Comparison of ENCODE assay signal across 8 mouse cellular contexts in genomic region chr9:110732623-110733022, GRCm38 (mm10). TPM values are rescaled to one million over a fixed set of nuclear protein-coding genes. Genes with fewer than 3 reads are reported as not detected.
DNase-seq lines count a peak whose midpoint lies in the region; ATAC-seq and TF ChIP-seq lines count a peak whose summit lies in the region.

No protein-coding gene starts in this region.

- H3K27me3 ChIP-seq in Patski, result no peaks in the 10 kb centered on the region
- H3K27me3 ChIP-seq in embryonic facial prominence, embryonic 12.5 days, result peaks cover 3% of the 10 kb centered on the region; the same call in 1 of the 2 replicates
- no peaks in the 10 kb centered on the region; the same call in 1 of the 2 replicates for H3K27me3 ChIP-seq in heart, embryonic 12.5 days (replicated peaks)
- H3K27me3 ChIP-seq in kidney, embryonic 15.5 days, result peaks cover 30% of the 10 kb centered on the region
- peaks cover 8% of the 10 kb centered on the region; the same call in 1 of the 2 replicates for H3K27me3 ChIP-seq in lung, embryonic 16.5 days (ENCODE audit: control insufficient read depth, insufficient read depth, low read depth, low read length)

- POLR2A ChIA-PET in Patski (lab: Charles Lee), result no interaction called here

- peak; percentile 91 for ATAC-seq in Patski
- ATAC-seq in embryonic facial prominence, embryonic 12.5 days (ENCODE audit: insufficient number of reproducible peaks, insufficient read depth, low FRiP score, low TSS enrichment), result peak; percentile 91
- peak; percentile 87 for ATAC-seq in heart, embryonic 12.5 days (ENCODE audit: insufficient number of reproducible peaks, low FRiP score)
- peak; percentile 94 for ATAC-seq in kidney, embryonic 15.5 days (replicated peaks; ENCODE audit: low FRiP score)
- ATAC-seq in lung, embryonic 16.5 days (ENCODE audit: low read depth), result peak; percentile 95

- peak overlapping the region; percentile 29 for H3K4me3 ChIP-seq in embryonic facial prominence, embryonic 12.5 days
- H3K4me3 ChIP-seq in heart, embryonic 12.5 days, result peak overlapping the region; percentile 49
- H3K4me3 ChIP-seq in kidney, embryonic 15.5 days (replicated peaks), result peak overlapping the region; percentile 40
- peak overlapping the region; percentile 46 for H3K4me3 ChIP-seq in lung, embryonic 16.5 days (ENCODE audit: low read length)
- peak overlapping the region; percentile 28 for H3K4me3 ChIP-seq in olfactory bulb, adult 2 months (ENCODE audit: insufficient read depth, low read depth, low read length)

- peak overlapping the region; percentile 69 for H3K27ac ChIP-seq in embryonic facial prominence, embryonic 12.5 days
- peak overlapping the region; percentile 52; the same call in 1 of the 2 replicates for H3K27ac ChIP-seq in heart, embryonic 12.5 days (ENCODE audit: poor library complexity, severe bottlenecking)
- peak overlapping the region; percentile 89 for H3K27ac ChIP-seq in kidney, embryonic 15.5 days
- H3K27ac ChIP-seq in lung, embryonic 16.5 days (ENCODE audit: low read length), result peak overlapping the region; percentile 68; the same call in 1 of the 2 replicates
- no peak overlapping the region for H3K27ac ChIP-seq in olfactory bulb, adult 2 months (ENCODE audit: insufficient read depth, low read depth, low read length)

- CTCF ChIA-PET in Patski (lab: Charles Lee), result interaction anchor here (0.8 to 4.9 kb wide), 2 partner anchors 12 to 48 kb away, joined by 3 to 24 read pairs; no protein-coding TSS in a partner anchor

- H3K9me3 ChIP-seq in embryonic facial prominence, embryonic 12.5 days, result no peaks in the 10 kb centered on the region
- H3K9me3 ChIP-seq in heart, embryonic 12.5 days (replicated peaks), result no peaks in the 10 kb centered on the region
- H3K9me3 ChIP-seq in kidney, embryonic 15.5 days (replicated peaks), result no peaks in the 10 kb centered on the region
- no peaks in the 10 kb centered on the region for H3K9me3 ChIP-seq in lung, embryonic 16.5 days (ENCODE audit: control insufficient read depth, low read length)

- under 1% methylated on average over 26 of the region's 26 CpGs for WGBS in embryonic facial prominence, embryonic 12.5 days
- under 1% methylated on average over 26 of the region's 26 CpGs for WGBS in heart, embryonic 12.5 days
- WGBS in kidney, embryonic 15.5 days, result under 1% methylated on average over 26 of the region's 26 CpGs
- under 1% methylated on average over 26 of the region's 26 CpGs for WGBS in lung, embryonic 16.5 days
- WGBS in olfactory bulb, adult 2 months, result 1% methylated on average over 26 of the region's 26 CpGs

- peak overlapping the region; percentile 45; the same call in 1 of the 2 replicates for H3K9ac ChIP-seq in embryonic facial prominence, embryonic 12.5 days
- peak overlapping the region; percentile 67 for H3K9ac ChIP-seq in heart, embryonic 12.5 days
- H3K9ac ChIP-seq in kidney, embryonic 15.5 days, result peak overlapping the region; percentile 37; the same call in 1 of the 2 replicates
- H3K9ac ChIP-seq in lung, embryonic 16.5 days (ENCODE audit: low read length), result peak overlapping the region; percentile 9

- H3K4me1 ChIP-seq in embryonic facial prominence, embryonic 12.5 days, result peaks cover 64% of the 10 kb centered on the region
- H3K4me1 ChIP-seq in heart, embryonic 12.5 days (replicated peaks), result peaks cover 73% of the 10 kb centered on the region
- H3K4me1 ChIP-seq in kidney, embryonic 15.5 days, result peaks cover 73% of the 10 kb centered on the region
- H3K4me1 ChIP-seq in lung, embryonic 16.5 days (replicated peaks; ENCODE audit: control insufficient read depth, insufficient read depth, low read length), result peaks cover 40% of the 10 kb centered on the region
- peaks cover 12% of the 10 kb centered on the region for H3K4me1 ChIP-seq in olfactory bulb, adult 2 months (ENCODE audit: control insufficient read depth, insufficient read depth, low read length)

- DNase-seq in 3T3-L1 (ENCODE audit: low read depth, low spot score) (peak; percentile 84), Patski (ENCODE audit: low read depth, low spot score) (no peak)
- DNase-seq in urinary bladder, adult 18-20 months (ENCODE audit: low spot score in 2 of 2), result peak; percentile 57 to 73

- H3K4me2 ChIP-seq in embryonic facial prominence, embryonic 12.5 days (replicated peaks), result peak overlapping the region; percentile 69
- peak overlapping the region; percentile 74 for H3K4me2 ChIP-seq in heart, embryonic 12.5 days
- peak overlapping the region; percentile 70 for H3K4me2 ChIP-seq in kidney, embryonic 15.5 days
- H3K4me2 ChIP-seq in lung, embryonic 16.5 days (ENCODE audit: low read depth, low read length), result peak overlapping the region; percentile 78

- peaks cover 18% of the 10 kb centered on the region; the same call in 1 of the 2 replicates for H3K36me3 ChIP-seq in embryonic facial prominence, embryonic 12.5 days
- peaks cover 24% of the 10 kb centered on the region for H3K36me3 ChIP-seq in heart, embryonic 12.5 days
- H3K36me3 ChIP-seq in kidney, embryonic 15.5 days, result peaks cover 25% of the 10 kb centered on the region
- peaks cover 7% of the 10 kb centered on the region for H3K36me3 ChIP-seq in lung, embryonic 16.5 days (ENCODE audit: control insufficient read depth, insufficient read depth, low read length)

- no peak for TF ChIP-seq CTCF in Patski (IDR thresholded peaks at IDR 0.05)
- no peak for TF ChIP-seq CTCF in olfactory bulb, adult 2 months (IDR thresholded peaks at IDR 0.05; ENCODE audit: insufficient read depth, low read depth, low read length)

- TF ChIP-seq POLR2A in olfactory bulb, adult 2 months (IDR thresholded peaks at IDR 0.05; ENCODE audit: insufficient read depth, low read depth, low read length), result no peak

- in situ Hi-C loops in Patski (cut with MboI; ENCODE audit: low pct_unique_long_range_greater_than_20kb), result no loop called here

RNA-seq across cellular contexts. Expression of gene Myl3, which starts 9.0 kb away (rescaled TPM):
- 0.19 TPM for polyA plus RNA-seq in Patski (2021)
- polyA plus RNA-seq in embryonic facial prominence, embryonic 12.5 days (2016; fragmentation: Nextera tagmentation; extraction: Ambion mirVana), result 1.9 and 2.4 TPM in 2 replicates
- 3,437 and 3,612 TPM in 2 replicates for polyA plus RNA-seq in heart, embryonic 12.5 days (2016; fragmentation: Nextera tagmentation; extraction: Ambion mirVana)
- 1.8 and 3.9 TPM in 2 replicates for polyA plus RNA-seq in kidney, embryonic 15.5 days (2015; fragmentation: Nextera tagmentation; extraction: Ambion mirVana)
- polyA plus RNA-seq in lung, embryonic 16.5 days (2015; fragmentation: Nextera tagmentation; extraction: Ambion mirVana), result 10.6 and 13.9 TPM in 2 replicates
- polyA plus RNA-seq in olfactory bulb, adult 2 months (2012; ENCODE audit: insufficient read depth, insufficient read length, low replicate concordance, missing spikeins), result not detected in 2 replicates

RNA-seq across cellular contexts. Expression of gene Pth1r, which starts 14.3 kb away (rescaled TPM):
- polyA plus RNA-seq in Patski (2021), result 9.9 TPM
- polyA plus RNA-seq in embryonic facial prominence, embryonic 12.5 days (2016; fragmentation: Nextera tagmentation; extraction: Ambion mirVana), result 115 and 117 TPM in 2 replicates
- polyA plus RNA-seq in heart, embryonic 12.5 days (2016; fragmentation: Nextera tagmentation; extraction: Ambion mirVana), result 45.8 and 46.1 TPM in 2 replicates
- 67.1 and 70.1 TPM in 2 replicates for polyA plus RNA-seq in kidney, embryonic 15.5 days (2015; fragmentation: Nextera tagmentation; extraction: Ambion mirVana)
- 60.3 and 61.6 TPM in 2 replicates for polyA plus RNA-seq in lung, embryonic 16.5 days (2015; fragmentation: Nextera tagmentation; extraction: Ambion mirVana)
- not detected in 2 replicates for polyA plus RNA-seq in olfactory bulb, adult 2 months (2012; ENCODE audit: insufficient read depth, insufficient read length, low replicate concordance, missing spikeins)

Comparison
In these comparisons a context has a peak if more than half of its experiments do, and no peak if none do; other contexts are left out.
1. H3K9ac ChIP-seq: peak in every context shown above with its lines; median percentile 67 in heart, embryonic 12.5 days; 45 in embryonic facial prominence, embryonic 12.5 days; 37 in kidney, embryonic 15.5 days; 9 in lung, embryonic 16.5 days.
2. RNA of gene Myl3, which starts 9.0 kb away (polyA plus RNA-seq): 3,437 to 3,612 TPM in heart, embryonic 12.5 days; 10.6 to 13.9 TPM in lung, embryonic 16.5 days, 1.9 to 2.4 TPM in embryonic facial prominence, embryonic 12.5 days, 1.8 to 3.9 TPM in kidney, embryonic 15.5 days, 0.19 TPM in Patski (single experiment) and not detected in olfactory bulb, adult 2 months; every median in the first group is over 100 times any median in the second.
3. RNA of gene Pth1r, which starts 14.3 kb away (polyA plus RNA-seq): 115 to 117 TPM in embryonic facial prominence, embryonic 12.5 days, 67.1 to 70.1 TPM in kidney, embryonic 15.5 days, 60.3 to 61.6 TPM in lung, embryonic 16.5 days, 45.8 to 46.1 TPM in heart, embryonic 12.5 days and 9.9 TPM in Patski (single experiment); not detected in olfactory bulb, adult 2 months; every median in the first group is over 10 times any median in the second.
4. Peak in every context shown above with its lines, with median percentiles within 50 percentile points of each other: ATAC-seq, H3K4me2 ChIP-seq and H3K4me3 ChIP-seq.